Mouse (Mus musculus) neural tube, embryonic 11.5 days (tissue): ENCODE measurements around the gene Prkn. TPM values are rescaled to one million over a fixed set of nuclear protein-coding genes. Genes with fewer than 3 reads are reported as not detected.
A peak's percentile ranks its signal among the peaks of the same experiment; 100 is the strongest.

Experiments used
- ATAC-seq: fragments of 200-750 bp; cut with Nextera tagmentation; 2 replicates; pipeline ENCODE4 v1.8.0; 2017; ENCODE audit warnings: moderate number of reproducible peaks, mild to moderate bottlenecking, moderate TSS enrichment, moderate library complexity; ENCODE audit not compliant: insufficient read depth, low FRiP score, low TSS enrichment
- DNase-seq: peaks from one replicate; pipeline ENCODE4 v3.0.0-alpha.2; 2015; ENCODE audit warnings: low spot score
- H3K27ac ChIP-seq: fragments of 300-500 bp; sonication (generic); 2 replicates; pipeline ENCODE4 v1.5.1; 2014; ENCODE audit warnings: low read depth, mild to moderate bottlenecking, low read length
- H3K27me3 ChIP-seq: fragments of 300-500 bp; sonication (generic); 2 replicates; pipeline ENCODE4 v1.6.1; 2014; ENCODE audit warnings: mild to moderate bottlenecking, low read length, mixed read lengths; ENCODE audit not compliant: control insufficient read depth, insufficient read depth
- H3K36me3 ChIP-seq: fragments of 300-500 bp; sonication (generic); 2 replicates; pipeline ENCODE4 v1.6.1; 2014; ENCODE audit warnings: mild to moderate bottlenecking, low read length, moderate library complexity, mixed read lengths; ENCODE audit not compliant: control insufficient read depth, insufficient read depth
- H3K4me1 ChIP-seq: fragments of 300-500 bp; sonication (generic); 2 replicates; pipeline ENCODE4 v1.6.1; 2014; ENCODE audit warnings: low read length, mixed read lengths; ENCODE audit not compliant: control insufficient read depth, insufficient read depth
- H3K4me2 ChIP-seq: fragments of 300-500 bp; sonication (generic); 2 replicates; pipeline ENCODE4 v1.6.1; 2014; ENCODE audit warnings: low read depth, mild to moderate bottlenecking, moderate library complexity
- H3K4me3 ChIP-seq: fragments of 300-500 bp; sonication (generic); 2 replicates; pipeline ENCODE4 v1.5.1; 2014; ENCODE audit warnings: low read depth, low read length
- H3K9ac ChIP-seq: fragments of 300-500 bp; sonication (generic); 2 replicates; pipeline ENCODE4 v1.6.1; 2014; ENCODE audit warnings: mild to moderate bottlenecking, low read length
- H3K9me3 ChIP-seq: fragments of 300-500 bp; sonication (generic); 2 replicates; pipeline ENCODE4 v1.6.1; 2016; ENCODE audit warnings: low read length; ENCODE audit not compliant: control insufficient read depth
- WGBS: fragments of 180-500 bp; shearing (Covaris S2); extraction: QIAGEN DNeasy Blood & Tissue Kit; methylation state at CpG from one replicate; pipeline ENCODE4 v1.1.7; 2014; 5-methylcytosine and 5-hydroxymethylcytosine counted together
- polyA plus RNA-seq: library from polyadenylated mRNA; unstranded; fragments of >200 nt; fragmentation: Nextera tagmentation; extraction: Ambion mirVana; gene quantifications from 2 replicates; pipeline ENCODE4 v1.2.1, GENCODE M21; 2014

Prkn gene
- polyA plus RNA-seq, 1 experiment from 2014 or later: 1.4 TPM

GRCm38 (mm10) chr17:11607931-11608330 lies 767.7 kb downstream of the Prkn start:
- no peak overlapping the region for H3K4me3 ChIP-seq
- no peak for DNase-seq
- no peak overlapping the region for H3K27ac ChIP-seq
- H3K4me2 ChIP-seq: no peak overlapping the region
- H3K9me3 ChIP-seq: no peaks in the 10 kb centered on the region
- H3K36me3 ChIP-seq: no peaks in the 10 kb centered on the region
- no peaks in the 10 kb centered on the region for H3K27me3 ChIP-seq
- H3K9ac ChIP-seq: no peak overlapping the region
- 88% methylated on average over 5 of the region's 5 CpGs for WGBS
- no peak for ATAC-seq
- no peaks in the 10 kb centered on the region for H3K4me1 ChIP-seq

- no peak overlapping the region for H3K9ac ChIP-seq
- no peaks in the 10 kb centered on the region for H3K27me3 ChIP-seq
- no peak for ATAC-seq
- H3K27ac ChIP-seq: no peak overlapping the region
- H3K4me2 ChIP-seq: no peak overlapping the region
- H3K36me3 ChIP-seq: no peaks in the 10 kb centered on the region
- DNase-seq: peak; percentile 75
- no peak overlapping the region for H3K4me3 ChIP-seq
- WGBS: 21% methylated on average over 7 of the region's 7 CpGs
- H3K9me3 ChIP-seq: no peaks in the 10 kb centered on the region
- no peaks in the 10 kb centered on the region for H3K4me1 ChIP-seq
Measured at GRCm38 (mm10) chr17:11611459-11611858, 771.3 kb downstream of the Prkn start.

GRCm38 (mm10) chr17:11612801-11613531 lies 772.8 kb downstream of the Prkn start:
- H3K9ac ChIP-seq: no peak overlapping the region
- peak; percentile 23 for DNase-seq
- H3K4me2 ChIP-seq: no peak overlapping the region
- no peaks in the 10 kb centered on the region for H3K4me1 ChIP-seq
- no peaks in the 10 kb centered on the region for H3K27me3 ChIP-seq
- no peaks in the 10 kb centered on the region for H3K36me3 ChIP-seq
- no peak for ATAC-seq
- H3K4me3 ChIP-seq: no peak overlapping the region
- no peak overlapping the region for H3K27ac ChIP-seq
- WGBS: 63% methylated on average over 19 of the region's 21 CpGs
- H3K9me3 ChIP-seq: no peaks in the 10 kb centered on the region

GRCm38 (mm10) chr17:11617552-11617951 lies 777.4 kb downstream of the Prkn start:
- Histone ChIP-seq H3K4me2 (no peak overlapping the region), H3K9ac (no peak overlapping the region), H3K4me3 (no peak overlapping the region), H3K27ac (no peak overlapping the region), H3K36me3 (no peaks in the 10 kb centered on the region), H3K4me1 (no peaks in the 10 kb centered on the region), H3K9me3 (no peaks in the 10 kb centered on the region), H3K27me3 (no peaks in the 10 kb centered on the region)
- DNase-seq: no peak
- no peak for ATAC-seq
- 84% methylated on average over 2 of the region's 2 CpGs for WGBS

- 86% methylated on average over 8 of the region's 8 CpGs for WGBS
- Histone ChIP-seq H3K27me3 (no peaks in the 10 kb centered on the region), H3K4me2 (no peak overlapping the region), H3K36me3 (no peaks in the 10 kb centered on the region), H3K9me3 (no peaks in the 10 kb centered on the region), H3K4me1 (no peaks in the 10 kb centered on the region), H3K27ac (no peak overlapping the region), H3K9ac (no peak overlapping the region), H3K4me3 (no peak overlapping the region)
- DNase-seq: no peak
- no peak for ATAC-seq
Measured at GRCm38 (mm10) chr17:11618886-11619590, 778.9 kb downstream of the Prkn start.

GRCm38 (mm10) chr17:11620770-11621169 lies 780.6 kb downstream of the Prkn start:
- Histone ChIP-seq H3K27ac (no peak overlapping the region), H3K36me3 (no peaks in the 10 kb centered on the region), H3K4me1 (no peaks in the 10 kb centered on the region), H3K27me3 (no peaks in the 10 kb centered on the region), H3K9me3 (no peaks in the 10 kb centered on the region), H3K9ac (no peak overlapping the region), H3K4me2 (no peak overlapping the region), H3K4me3 (no peak overlapping the region)
- 90% methylated on average over 3 of the region's 3 CpGs for WGBS
- DNase-seq (no peak), ATAC-seq (no peak)

GRCm38 (mm10) chr17:11621492-11621891 lies 781.3 kb downstream of the Prkn start:
- Histone ChIP-seq H3K4me2 (no peak overlapping the region), H3K9ac (no peak overlapping the region), H3K9me3 (no peaks in the 10 kb centered on the region), H3K27me3 (no peaks in the 10 kb centered on the region), H3K4me1 (no peaks in the 10 kb centered on the region), H3K27ac (no peak overlapping the region), H3K36me3 (no peaks in the 10 kb centered on the region), H3K4me3 (no peak overlapping the region)
- WGBS: 59% methylated on average over 3 of the region's 3 CpGs
- ATAC-seq (no peak), DNase-seq (no peak)

- no peaks in the 10 kb centered on the region for H3K27me3 ChIP-seq
- H3K9ac ChIP-seq: no peak overlapping the region
- no peak overlapping the region for H3K27ac ChIP-seq
- no peaks in the 10 kb centered on the region for H3K9me3 ChIP-seq
- H3K4me1 ChIP-seq: no peaks in the 10 kb centered on the region
- ATAC-seq (no peak), DNase-seq (no peak)
- no peak overlapping the region for H3K4me3 ChIP-seq
- no peak overlapping the region for H3K4me2 ChIP-seq
- WGBS: 94% methylated on average over 3 of the region's 3 CpGs
- H3K36me3 ChIP-seq: no peaks in the 10 kb centered on the region
Measured at GRCm38 (mm10) chr17:11626306-11626705, 786.1 kb downstream of the Prkn start.

GRCm38 (mm10) chr17:11635121-11635520 lies 794.9 kb downstream of the Prkn start:
- no peaks in the 10 kb centered on the region for H3K27me3 ChIP-seq

More at GRCm38 (mm10) chr17:11635121-11635520, 794.9 kb downstream of the Prkn start:
- no peaks in the 10 kb centered on the region for H3K36me3 ChIP-seq
- H3K4me1 ChIP-seq: no peaks in the 10 kb centered on the region
- no peak for ATAC-seq
- 95% methylated on average over 11 of the region's 11 CpGs for WGBS
- H3K4me3 ChIP-seq: no peak overlapping the region
- H3K4me2 ChIP-seq: no peak overlapping the region
- no peak for DNase-seq
- no peak overlapping the region for H3K9ac ChIP-seq
- H3K27ac ChIP-seq: no peak overlapping the region
- no peaks in the 10 kb centered on the region for H3K9me3 ChIP-seq
